Mouse (Mus musculus) liver, embryonic 14.5 days (tissue): ENCODE measurements at regions not wholly inside any gene's neighbourhood (a gene's known extent, or its start where the extent isn't known, plus 50 kb on each side); places are given as distances from the start of the nearest gene placed in this dataset.
"Not testable (repeated sequence)": the region's sequence is repeated elsewhere in the genome, so short reads cannot be mapped to it uniquely, and the experiment has no call there.

Experiments
- CTCF ChIP-seq: IDR thresholded peaks from 2 replicates; pipeline ENCODE4 v1.5.1; 2016; ENCODE audit warnings: antibody characterized with exemption, low read depth, control low read depth
- EP300 ChIP-seq: IDR thresholded peaks from 2 replicates; pipeline ENCODE4 v1.6.1; 2016; ENCODE audit warnings: antibody characterized with exemption, low read depth

GRCm38 (mm10) chr14:53721901-53722300 is 532.0 kb downstream of the Dad1 start:
- TF ChIP-seq CTCF, EP300: not testable (repeated sequence)
